Mouse (Mus musculus) embryonic facial prominence, embryonic 12.5 days (tissue): ENCODE results near the gene Psip1. TPM values are rescaled to one million over a fixed set of nuclear protein-coding genes. Genes with fewer than 3 reads are reported as not detected.
"Not testable (repeated sequence)": the region's sequence is repeated elsewhere in the genome, so short reads cannot be mapped to it uniquely, and the experiment has no call there.

Experiments used
- ATAC-seq: fragments of 200-750 bp; cut with Nextera tagmentation; 2 replicates; pipeline ENCODE4 v1.8.0; 2017; ENCODE audit not compliant: insufficient number of reproducible peaks, insufficient read depth, low FRiP score, low TSS enrichment
- H3K27ac ChIP-seq: fragments of 300-500 bp; sonication (generic); 2 replicates; pipeline ENCODE4 v1.5.1; 2016; ENCODE audit warnings: mild to moderate bottlenecking
- H3K27me3 ChIP-seq: fragments of 300-500 bp; sonication (generic); 2 replicates; pipeline ENCODE4 v1.6.1; 2016; ENCODE audit warnings: mild to moderate bottlenecking, moderate library complexity
- H3K36me3 ChIP-seq: fragments of 300-500 bp; sonication (generic); 2 replicates; pipeline ENCODE4 v1.6.1; 2016; ENCODE audit warnings: mild to moderate bottlenecking
- H3K4me1 ChIP-seq: fragments of 300-500 bp; sonication (generic); 2 replicates; pipeline ENCODE4 v1.6.1; 2016
- H3K4me2 ChIP-seq: fragments of 300-500 bp; sonication (generic); replicated peaks from 2 replicates; pipeline ENCODE4 v1.6.1; 2016; ENCODE audit warnings: mild to moderate bottlenecking, moderate library complexity
- H3K4me3 ChIP-seq: fragments of 300-500 bp; sonication (generic); 2 replicates; pipeline ENCODE4 v1.5.1; 2016; ENCODE audit warnings: mild to moderate bottlenecking
- H3K9ac ChIP-seq: fragments of 300-500 bp; sonication (generic); 2 replicates; pipeline ENCODE4 v1.6.1; 2016; ENCODE audit warnings: mild to moderate bottlenecking, moderate library complexity
- H3K9me3 ChIP-seq: fragments of 300-500 bp; sonication (generic); 2 replicates; pipeline ENCODE4 v1.6.1; 2016; ENCODE audit warnings: mild to moderate bottlenecking, moderate library complexity
- WGBS: fragments of 180-500 bp; shearing (Covaris S2); methylation state at CpG from one replicate; pipeline ENCODE4 v1.1.7; 2016; 5-methylcytosine and 5-hydroxymethylcytosine counted together
- polyA plus RNA-seq: library from polyadenylated mRNA; unstranded; fragments of >200 nt; fragmentation: Nextera tagmentation; extraction: Ambion mirVana; gene quantifications from 2 replicates; pipeline ENCODE4 v1.2.1, GENCODE M21; 2016

Psip1 gene
- polyA plus RNA-seq = 274 and 306 TPM in 2 replicates

- H3K4me1 ChIP-seq = peaks cover 15% of the 10 kb centered on the region; the same call in 1 of the 2 replicates
- peak; percentile 92 for ATAC-seq
- H3K4me2 ChIP-seq = peak within 1 kb of the TSS; percentile 54
- no peaks in the 10 kb centered on the region for H3K9me3 ChIP-seq
- H3K4me3 ChIP-seq = peak within 1 kb of the TSS; percentile 95
- H3K27me3 ChIP-seq = no peaks in the 10 kb centered on the region
- under 1% methylated on average over 50 of the region's 86 CpGs for WGBS
- H3K9ac ChIP-seq = peak within 1 kb of the TSS; percentile 95
- H3K36me3 ChIP-seq = peaks cover 15% of the 10 kb centered on the region
- H3K27ac ChIP-seq = peak within 1 kb of the TSS; percentile 98
Measured at GRCm38 (mm10) chr4:83486117-83486901, at the start of gene Psip1. Gene Psip1, minus strand, starts transcription at chr4:83486459.

GRCm38 (mm10) chr4:83534024-83534423 is 47.8 kb upstream of the Psip1 start:
- no peaks in the 10 kb centered on the region for H3K36me3 ChIP-seq
- H3K4me1 ChIP-seq = no peaks in the 10 kb centered on the region
- no peaks in the 10 kb centered on the region for H3K9me3 ChIP-seq
- no peak for ATAC-seq
- WGBS = 79% methylated on average over 7 of the region's 7 CpGs
- H3K9ac ChIP-seq = no peak overlapping the region
- H3K27me3 ChIP-seq = no peaks in the 10 kb centered on the region
- no peak overlapping the region for H3K4me3 ChIP-seq
- no peak overlapping the region for H3K27ac ChIP-seq
- no peak overlapping the region for H3K4me2 ChIP-seq

- no peak for ATAC-seq
Measured at GRCm38 (mm10) chr4:83533168-83533911, 47.1 kb upstream of the Psip1 start.

GRCm38 (mm10) chr4:83530060-83530459 is 43.8 kb upstream of the Psip1 start:
- ATAC-seq, H3K4me2 ChIP-seq, H3K9ac ChIP-seq, H3K27ac ChIP-seq, H3K9me3 ChIP-seq, H3K4me3 ChIP-seq, H3K27me3 ChIP-seq, H3K4me1 ChIP-seq, H3K36me3 ChIP-seq: not testable (repeated sequence)
- WGBS = 93% methylated on average over 4 of the region's 4 CpGs

More at GRCm38 (mm10) chr4:83533168-83533911, 47.1 kb upstream of the Psip1 start:
- Histone ChIP-seq H3K4me3 (no peak overlapping the region), H3K4me1 (no peaks in the 10 kb centered on the region), H3K36me3 (no peaks in the 10 kb centered on the region), H3K27ac (no peak overlapping the region), H3K27me3 (no peaks in the 10 kb centered on the region), H3K9ac (no peak overlapping the region), H3K4me2 (no peak overlapping the region), H3K9me3 (no peaks in the 10 kb centered on the region)
- WGBS = 79% methylated on average over 9 of the region's 9 CpGs

- ATAC-seq = no peak
- no peak overlapping the region for H3K9ac ChIP-seq
- no peaks in the 10 kb centered on the region for H3K4me1 ChIP-seq
Measured at GRCm38 (mm10) chr4:83527921-83528320, 41.7 kb upstream of the Psip1 start.

GRCm38 (mm10) chr4:83526988-83527334 is 40.7 kb upstream of the Psip1 start:
- H3K4me2 ChIP-seq = no peak overlapping the region
- H3K27ac ChIP-seq = no peak overlapping the region
- H3K4me3 ChIP-seq = no peak overlapping the region
- ATAC-seq = no peak
- no peaks in the 10 kb centered on the region for H3K9me3 ChIP-seq
- H3K9ac ChIP-seq = no peak overlapping the region
- H3K4me1 ChIP-seq = no peaks in the 10 kb centered on the region
- H3K36me3 ChIP-seq = no peaks in the 10 kb centered on the region
- H3K27me3 ChIP-seq = no peaks in the 10 kb centered on the region
- 50% methylated on average over 6 of the region's 6 CpGs for WGBS

More at GRCm38 (mm10) chr4:83527921-83528320, 41.7 kb upstream of the Psip1 start:
- Histone ChIP-seq H3K27ac (no peak overlapping the region), H3K27me3 (no peaks in the 10 kb centered on the region), H3K9me3 (no peaks in the 10 kb centered on the region), H3K36me3 (no peaks in the 10 kb centered on the region), H3K4me3 (no peak overlapping the region), H3K4me2 (no peak overlapping the region)

- ATAC-seq = no peak
- Histone ChIP-seq H3K9me3 (no peaks in the 10 kb centered on the region), H3K27me3 (no peaks in the 10 kb centered on the region), H3K4me3 (peak overlapping the region; percentile 77), H3K36me3 (no peaks in the 10 kb centered on the region), H3K4me1 (no peaks in the 10 kb centered on the region), H3K27ac (0 out of 2 replicates have a peak overlapping the region, but pooled peaks have one; percentile 23), H3K9ac (no peak overlapping the region), H3K4me2 (peak overlapping the region; percentile 60)
- WGBS = 12% methylated on average over 13 of the region's 13 CpGs
Measured at GRCm38 (mm10) chr4:83526270-83526987, 40.2 kb upstream of the Psip1 start.

GRCm38 (mm10) chr4:83525690-83526055 is 39.4 kb upstream of the Psip1 start:
- 0% methylated on average over 18 of the region's 18 CpGs for WGBS
- Histone ChIP-seq H3K27me3 (no peaks in the 10 kb centered on the region), H3K9me3 (no peaks in the 10 kb centered on the region), H3K27ac (peak overlapping the region; percentile 97), H3K36me3 (no peaks in the 10 kb centered on the region), H3K4me3 (peak overlapping the region; percentile 77), H3K9ac (peak overlapping the region; percentile 67), H3K4me2 (peak overlapping the region; percentile 60), H3K4me1 (no peaks in the 10 kb centered on the region)
- ATAC-seq = peak; percentile 72

- Histone ChIP-seq H3K4me3 (peak within 1 kb of the TSS; percentile 77), H3K4me1 (no peaks in the 10 kb centered on the region), H3K27me3 (no peaks in the 10 kb centered on the region), H3K4me2 (peak within 1 kb of the TSS; percentile 60), H3K9ac (peak within 1 kb of the TSS; percentile 72), H3K36me3 (no peaks in the 10 kb centered on the region), H3K27ac (peak within 1 kb of the TSS; percentile 97), H3K9me3 (no peaks in the 10 kb centered on the region)
- ATAC-seq = peak; percentile 89
- under 1% methylated on average over 73 of the region's 73 CpGs for WGBS
Measured at GRCm38 (mm10) chr4:83524843-83525689, 38.8 kb upstream of the Psip1 start, which contains the start of gene Ccdc171. Gene Ccdc171, plus strand, starts transcription at chr4:83525545.

- peak overlapping the region; percentile 77 for H3K4me3 ChIP-seq
- no peaks in the 10 kb centered on the region for H3K36me3 ChIP-seq
- peak overlapping the region; percentile 60 for H3K4me2 ChIP-seq
- peak overlapping the region; percentile 97 for H3K27ac ChIP-seq
- H3K9ac ChIP-seq = peak overlapping the region; percentile 72
- ATAC-seq = no peak
- no peaks in the 10 kb centered on the region for H3K4me1 ChIP-seq
- 10% methylated on average over 6 of the region's 6 CpGs for WGBS
- no peaks in the 10 kb centered on the region for H3K9me3 ChIP-seq
- no peaks in the 10 kb centered on the region for H3K27me3 ChIP-seq
Measured at GRCm38 (mm10) chr4:83524456-83524842, 38.2 kb upstream of the Psip1 start.

- no peaks in the 10 kb centered on the region for H3K36me3 ChIP-seq
- 36% methylated on average over 5 of the region's 5 CpGs for WGBS
- no peaks in the 10 kb centered on the region for H3K27me3 ChIP-seq
- no peak for ATAC-seq
- H3K4me2 ChIP-seq = no peak overlapping the region
- H3K27ac ChIP-seq = no peak overlapping the region
- no peaks in the 10 kb centered on the region for H3K9me3 ChIP-seq
- H3K4me1 ChIP-seq = no peaks in the 10 kb centered on the region
- H3K9ac ChIP-seq = no peak overlapping the region
- H3K4me3 ChIP-seq = no peak overlapping the region
Measured at GRCm38 (mm10) chr4:83522066-83522465, 35.8 kb upstream of the Psip1 start.
